Mouse (Mus musculus) T-helper 17 cell (primary cell): ENCODE data around the gene Selenon.

Experiments
- in situ Hi-C, 2 experiments: fragments of 300-600 bp; cut with MboI, MseI; formaldehyde crosslinking; loops; 1 replicate in 1 of 2; 2 replicates in 1 of 2; pipeline ENCODE4 v1.15.1; 2025; ENCODE audit warnings: high pct_unique_total_duplicates in 2 of 2

The Selenon gene

GRCm38 (mm10) chr4:134578407-134578806, 26.4 kb upstream of the Selenon start:
- in situ Hi-C loops = no loop called here

DNA sequence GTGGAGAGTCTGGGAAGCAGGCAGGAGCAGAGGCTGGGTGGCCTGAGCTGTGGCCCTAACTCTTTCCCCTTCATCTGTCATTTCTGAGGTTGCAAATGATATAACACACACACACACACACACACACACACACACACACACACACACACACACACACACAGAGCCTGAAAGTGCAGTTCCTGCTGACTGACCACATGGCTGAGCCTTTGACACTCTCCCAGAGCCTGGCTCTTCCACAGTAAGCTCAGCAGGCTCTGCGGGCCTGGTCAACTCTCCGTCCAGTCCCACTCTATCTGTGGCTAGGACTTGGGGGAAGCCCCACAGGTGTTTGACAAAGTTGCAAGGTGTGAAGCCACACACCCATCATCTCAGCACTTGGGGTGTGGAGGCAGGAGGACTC, 25.3 kb upstream of the Selenon start:
- in situ Hi-C loops = no loop called here

GRCm38 (mm10) chr4:134575486-134575885, 23.5 kb upstream of the Selenon start:
- in situ Hi-C loops = no loop called here

- in situ Hi-C loops = no loop called here
Observed at GRCm38 (mm10) chr4:134572449-134573300, 20.7 kb upstream of the Selenon start.

DNA sequence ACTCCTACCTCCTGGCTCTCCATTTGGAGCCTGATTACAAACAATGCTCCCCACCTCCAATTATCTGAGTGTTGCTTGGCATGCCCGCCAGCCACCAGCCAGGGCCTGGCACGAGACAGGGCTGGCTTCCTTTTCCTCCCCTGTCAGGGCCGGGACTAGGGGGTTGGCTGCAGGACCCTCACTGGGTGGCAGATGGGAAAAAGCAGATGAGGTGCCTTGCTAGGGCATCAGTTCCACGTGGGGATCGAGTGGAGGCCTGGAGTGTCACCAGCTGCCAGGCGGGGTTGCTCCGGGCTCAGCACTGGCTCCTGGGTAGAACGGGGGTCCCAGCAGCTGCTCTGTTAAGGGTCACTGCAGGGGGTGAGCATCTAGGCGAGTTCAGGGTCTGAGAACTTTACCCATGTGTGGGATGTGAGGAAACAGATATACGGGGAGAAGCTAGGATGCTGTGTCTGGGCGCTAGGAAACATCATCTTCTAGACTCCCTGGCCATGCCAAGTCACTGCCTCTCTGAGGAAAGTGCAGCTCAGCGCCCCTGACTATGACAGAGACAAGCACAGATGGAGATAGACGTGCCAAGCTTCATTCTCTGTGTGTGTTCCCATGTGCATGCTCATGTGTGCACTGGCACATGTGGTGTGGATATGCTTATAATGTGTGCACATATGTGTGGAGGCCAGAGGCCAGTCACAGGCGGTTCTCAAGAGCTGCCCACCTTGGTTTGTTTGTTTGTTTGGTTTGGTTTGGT, 18.9 kb upstream of the Selenon start:
- in situ Hi-C loops = no loop called here

DNA sequence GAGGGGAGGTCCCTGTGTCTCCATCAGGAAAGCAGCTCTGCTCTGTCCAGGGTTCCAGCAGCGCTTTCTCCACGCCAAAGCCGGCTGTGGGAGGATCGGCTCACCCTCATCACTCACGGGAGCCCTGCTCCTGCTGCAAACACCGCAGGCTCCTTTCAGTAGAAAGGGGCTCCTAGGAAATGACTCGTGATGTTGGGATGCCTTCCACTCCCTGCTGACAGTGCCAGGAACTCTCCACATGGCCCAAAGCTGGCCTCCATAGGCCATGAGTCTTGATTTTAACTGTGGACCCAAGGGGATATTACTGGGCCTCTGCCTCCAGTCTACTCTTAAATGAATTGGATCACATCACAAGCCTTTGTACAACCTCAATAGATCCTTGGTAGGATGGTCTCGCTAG, 17.9 kb upstream of the Selenon start:
- in situ Hi-C loops = no loop called here

GRCm38 (mm10) chr4:134569205-134569604, 17.2 kb upstream of the Selenon start:
- in situ Hi-C loops = no loop called here

DNA sequence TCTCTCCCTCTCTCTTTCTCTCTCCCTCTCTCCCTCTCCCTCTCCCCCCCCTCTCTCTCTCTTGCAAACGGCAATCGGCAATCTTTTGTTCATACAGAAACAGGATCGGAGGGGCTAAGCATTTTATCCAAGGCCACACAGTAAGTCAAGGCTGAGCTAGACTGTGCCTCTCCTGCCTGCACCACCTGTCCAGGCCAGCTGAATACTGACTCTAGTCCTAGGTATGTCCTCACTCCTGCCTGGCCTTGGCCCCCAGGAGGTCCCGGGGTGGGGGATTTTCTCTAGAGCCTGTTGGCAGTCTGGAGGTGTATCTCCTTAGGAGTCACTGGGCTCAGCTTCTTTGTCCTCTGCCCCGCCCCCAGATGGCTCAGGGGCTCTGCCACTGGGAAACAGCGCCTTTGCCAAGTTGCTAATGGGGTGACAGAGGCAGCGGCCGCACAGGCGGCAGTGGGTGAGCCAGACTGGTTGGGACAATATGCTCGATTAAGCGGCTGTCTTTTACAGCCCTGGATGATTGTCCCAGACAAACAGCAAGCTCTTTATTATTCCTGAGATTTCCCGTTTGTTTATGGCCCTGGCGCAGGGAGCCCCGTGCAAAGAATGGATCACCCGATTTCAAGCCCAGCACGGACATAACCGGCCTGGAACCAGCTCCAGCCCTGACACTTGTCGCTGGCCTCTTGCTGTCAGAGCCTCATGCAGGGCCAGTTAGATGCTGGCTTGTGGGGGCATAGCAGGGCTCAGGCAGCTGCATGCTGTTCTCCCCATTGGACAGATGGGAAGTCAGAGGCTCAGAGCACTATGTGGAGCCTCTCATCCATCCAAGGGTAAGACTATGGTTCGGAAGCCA, 15.6 kb upstream of the Selenon start:
- in situ Hi-C loops = no loop called here

- in situ Hi-C loops = no loop called here
Observed at GRCm38 (mm10) chr4:134564093-134564492, 12.1 kb upstream of the Selenon start.

- in situ Hi-C loops = no loop called here
Observed at GRCm38 (mm10) chr4:134563624-134564023, 11.7 kb upstream of the Selenon start.

DNA sequence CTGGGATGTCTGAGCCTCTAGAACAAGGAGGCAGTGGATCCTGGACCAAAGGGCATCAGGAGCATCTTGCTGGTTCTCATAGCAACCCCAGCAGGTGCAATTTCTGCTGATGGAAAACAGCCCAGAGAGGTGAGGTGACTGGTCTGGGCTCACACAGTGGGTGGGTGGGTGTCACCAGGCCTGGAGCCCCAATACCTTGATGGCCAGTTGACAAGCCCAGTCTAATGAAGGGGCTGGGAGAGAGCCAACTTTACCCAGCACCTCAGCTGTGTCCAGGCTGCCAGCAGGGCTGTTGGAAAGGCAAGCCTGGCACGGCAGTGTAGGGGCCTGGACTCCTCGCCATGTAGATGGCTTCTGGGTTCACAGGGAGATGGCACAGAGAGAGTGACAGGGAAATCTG, 10.0 kb upstream of the Selenon start:
- in situ Hi-C loops = no loop called here

DNA sequence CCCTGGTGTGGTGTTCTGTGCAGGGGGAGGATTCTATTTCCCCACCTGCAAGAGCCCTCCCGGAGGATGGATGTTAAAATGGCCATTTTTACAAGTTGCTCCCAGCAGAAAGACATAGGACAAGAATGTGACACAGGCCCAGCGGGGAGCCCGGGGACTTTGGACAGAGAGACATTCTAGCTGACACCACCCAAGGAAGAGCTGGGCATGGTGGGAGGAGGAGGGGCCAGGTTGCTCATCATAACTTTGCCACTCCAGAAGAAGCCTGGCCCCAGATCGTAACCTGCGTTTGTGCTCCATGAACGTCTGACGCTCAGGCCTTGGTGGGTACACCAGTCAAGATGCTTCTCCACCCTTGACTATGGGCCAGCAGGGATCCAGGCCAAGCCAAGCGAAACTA, 8.7 kb upstream of the Selenon start:
- in situ Hi-C loops = no loop called here

DNA sequence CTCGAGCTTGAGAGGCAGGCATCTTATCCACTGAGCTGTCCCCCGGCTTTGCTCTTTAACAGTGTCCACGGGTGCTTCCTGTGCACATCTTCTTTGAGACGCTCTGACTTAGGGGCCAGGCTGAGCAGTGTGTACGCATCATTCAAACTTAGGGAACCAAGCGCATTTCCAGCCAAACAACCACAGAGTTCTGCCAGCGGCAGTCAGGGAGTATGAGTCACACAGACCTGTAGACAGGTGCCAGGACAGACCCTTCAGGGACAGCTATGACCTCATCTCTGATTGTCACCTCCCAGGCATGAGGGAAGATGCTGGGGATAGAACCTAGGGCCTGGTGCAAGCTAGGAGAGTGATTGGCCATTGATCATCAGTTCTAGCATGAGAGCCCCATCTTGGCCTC, 7.2 kb upstream of the Selenon start:
- in situ Hi-C loops = no loop called here

GRCm38 (mm10) chr4:134558570-134559113, 6.7 kb upstream of the Selenon start:
- in situ Hi-C loops = no loop called here

GRCm38 (mm10) chr4:134557626-134558249, 5.8 kb upstream of the Selenon start:
- in situ Hi-C loops = no loop called here

GRCm38 (mm10) chr4:134555956-134556580, 4.1 kb upstream of the Selenon start:
- in situ Hi-C loops = no loop called here

DNA sequence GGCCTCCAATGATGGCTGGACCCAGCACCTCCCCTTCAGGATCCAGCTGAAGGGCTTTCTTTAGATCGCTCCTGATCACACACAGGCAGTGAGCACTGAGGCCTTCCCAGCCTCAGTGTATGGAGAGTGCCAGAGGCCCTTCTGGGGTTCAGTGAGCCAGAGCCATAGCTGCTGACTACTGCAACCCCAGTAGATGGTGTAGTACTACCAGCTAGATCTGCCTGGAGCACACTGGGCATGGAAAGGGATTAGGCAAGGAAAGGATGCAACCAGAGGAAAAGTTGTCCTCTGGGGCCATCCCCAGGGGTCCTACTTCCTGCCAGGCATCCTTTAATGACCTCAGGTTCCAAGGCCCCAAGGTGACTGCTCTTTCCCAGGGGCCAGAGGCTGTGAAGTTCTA, 1.7 kb upstream of the Selenon start:
- in situ Hi-C loops = no loop called here

GRCm38 (mm10) chr4:134549899-134550298, 2.1 kb downstream of the Selenon start:
- in situ Hi-C loops = loop anchor here in 1 of 2 experiments (25.0 kb wide), 1 partner anchor 1462 kb away; the partner anchor contains the start of gene Eloa

DNA sequence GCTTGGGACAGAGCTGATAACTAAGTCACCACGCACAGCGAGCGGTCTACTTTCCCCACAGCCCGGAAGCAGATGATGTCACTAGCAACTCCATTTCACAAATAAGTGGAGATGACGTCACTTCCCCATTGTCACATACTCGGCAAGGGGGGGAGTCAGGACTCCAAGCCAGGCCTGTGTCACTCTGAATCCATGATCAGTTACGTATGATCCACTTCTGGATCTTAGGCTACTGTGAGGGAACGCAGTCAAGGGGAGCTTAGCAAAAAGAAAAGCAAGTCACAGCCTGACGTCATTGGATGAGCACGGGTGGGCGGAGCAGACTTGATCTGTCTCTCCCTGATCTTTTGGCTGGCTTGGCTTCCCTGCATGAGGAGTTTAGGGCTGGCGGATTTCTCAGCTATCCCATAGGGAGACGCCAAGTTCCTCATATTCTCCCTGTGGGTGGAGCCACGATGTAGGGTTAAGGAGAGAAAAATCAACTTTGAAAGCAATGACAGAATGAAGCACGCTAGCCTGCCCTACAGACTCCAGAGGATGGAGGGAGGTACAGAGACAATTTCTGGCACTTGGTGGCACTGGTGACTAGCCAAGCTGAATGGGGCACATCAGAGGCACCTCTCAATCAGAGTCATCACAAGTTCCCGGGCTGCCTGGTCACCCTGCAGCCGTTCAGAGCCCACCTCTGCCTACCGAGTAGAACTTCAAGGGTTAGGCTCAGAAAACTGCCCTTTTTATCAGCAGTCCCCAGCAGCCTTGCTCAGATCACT, 3.6 kb downstream of the Selenon start:
- in situ Hi-C loops = loop anchor here in 1 of 2 experiments (25.0 kb wide), 1 partner anchor 1464 kb away; the partner anchor contains the start of gene Eloa
